Mouse (Mus musculus) heart, embryonic 16.5 days (tissue): ENCODE measurements around the gene Dexi. TPM values are rescaled to one million over a fixed set of nuclear protein-coding genes. Genes with fewer than 3 reads are reported as not detected.

Experiments used
- ATAC-seq: fragments of 200-750 bp; cut with Nextera tagmentation; replicated peaks from 2 replicates; pipeline ENCODE4 v1.8.0; 2017; ENCODE audit warnings: moderate number of reproducible peaks; ENCODE audit not compliant: insufficient read depth, low FRiP score; ENCODE audit errors: extremely low read depth
- H3K27ac ChIP-seq: fragments of 300-500 bp; sonication (generic); 2 replicates; pipeline ENCODE4 v1.5.1; 2014; ENCODE audit warnings: mild to moderate bottlenecking, low read length, control low read depth, moderate library complexity
- H3K27me3 ChIP-seq: fragments of 300-500 bp; sonication (generic); 2 replicates; pipeline ENCODE4 v1.6.1; 2014; ENCODE audit warnings: low read length, mixed read lengths; ENCODE audit not compliant: control insufficient read depth, insufficient read depth
- H3K36me3 ChIP-seq: fragments of 300-500 bp; sonication (generic); 2 replicates; pipeline ENCODE4 v1.6.1; 2014; ENCODE audit not compliant: control insufficient read depth, insufficient read depth
- H3K4me1 ChIP-seq: fragments of 300-500 bp; sonication (generic); 2 replicates; pipeline ENCODE4 v1.6.1; 2014; ENCODE audit warnings: low read length, mixed read lengths; ENCODE audit not compliant: control insufficient read depth, insufficient read depth
- H3K4me2 ChIP-seq: fragments of 300-500 bp; sonication (generic); 2 replicates; pipeline ENCODE4 v1.6.1; 2014; ENCODE audit warnings: low read depth, mild to moderate bottlenecking, control low read depth, low read length
- H3K4me3 ChIP-seq: fragments of 300-500 bp; sonication (generic); 2 replicates; pipeline ENCODE4 v1.5.1; 2014; ENCODE audit warnings: mild to moderate bottlenecking, control low read depth, low read length
- H3K9ac ChIP-seq: fragments of 300-500 bp; sonication (generic); 2 replicates; pipeline ENCODE4 v1.6.1; 2014; ENCODE audit warnings: low read length, control low read depth
- H3K9me3 ChIP-seq: fragments of 300-500 bp; sonication (generic); replicated peaks from 2 replicates; pipeline ENCODE4 v1.6.1; 2016; ENCODE audit warnings: low read length; ENCODE audit not compliant: control insufficient read depth
- WGBS: fragments of 180-500 bp; shearing (Covaris S2); extraction: QIAGEN DNeasy Blood & Tissue Kit; methylation state at CpG from one replicate; pipeline ENCODE4 v1.1.7; 2014; 5-methylcytosine and 5-hydroxymethylcytosine counted together
- polyA plus RNA-seq: library from polyadenylated mRNA; unstranded; fragments of >200 nt; fragmentation: Nextera tagmentation; extraction: Ambion mirVana; gene quantifications from 2 replicates; pipeline ENCODE4 v1.2.1, GENCODE M21; 2015

Dexi gene
- polyA plus RNA-seq, 1 experiment from 2014 or later = 14.0 TPM

DNA sequence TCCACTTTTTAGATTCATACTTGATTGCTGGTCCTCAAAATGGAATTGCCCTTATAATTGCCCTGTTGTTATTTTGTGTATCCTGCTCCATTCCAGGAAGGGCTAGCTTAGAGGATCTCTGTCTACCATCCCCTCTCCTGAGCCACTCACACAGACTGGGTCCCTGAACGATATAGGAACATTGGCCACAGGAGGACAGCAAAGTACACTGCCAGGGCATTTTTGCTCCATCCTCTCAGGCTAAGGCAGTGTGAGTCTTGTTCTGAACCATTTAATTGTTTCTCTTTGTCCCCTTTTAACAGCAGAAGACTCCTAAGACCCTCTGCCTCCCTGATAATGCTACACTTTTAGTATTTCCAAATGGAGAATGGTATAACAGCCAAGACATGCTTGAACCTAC lies 27.9 kb upstream of the Dexi start:
- 73% methylated on average over 1 of the region's 1 CpGs for WGBS
- H3K4me1 ChIP-seq = peaks cover 11% of the 10 kb centered on the region
- H3K9ac ChIP-seq = no peak overlapping the region
- no peak for ATAC-seq
- H3K27ac ChIP-seq = no peak overlapping the region
- H3K27me3 ChIP-seq = no peaks in the 10 kb centered on the region
- peaks cover 10% of the 10 kb centered on the region; the same call in 1 of the 2 replicates for H3K36me3 ChIP-seq
- H3K9me3 ChIP-seq = no peaks in the 10 kb centered on the region
- no peak overlapping the region for H3K4me2 ChIP-seq
- no peak overlapping the region for H3K4me3 ChIP-seq

DNA sequence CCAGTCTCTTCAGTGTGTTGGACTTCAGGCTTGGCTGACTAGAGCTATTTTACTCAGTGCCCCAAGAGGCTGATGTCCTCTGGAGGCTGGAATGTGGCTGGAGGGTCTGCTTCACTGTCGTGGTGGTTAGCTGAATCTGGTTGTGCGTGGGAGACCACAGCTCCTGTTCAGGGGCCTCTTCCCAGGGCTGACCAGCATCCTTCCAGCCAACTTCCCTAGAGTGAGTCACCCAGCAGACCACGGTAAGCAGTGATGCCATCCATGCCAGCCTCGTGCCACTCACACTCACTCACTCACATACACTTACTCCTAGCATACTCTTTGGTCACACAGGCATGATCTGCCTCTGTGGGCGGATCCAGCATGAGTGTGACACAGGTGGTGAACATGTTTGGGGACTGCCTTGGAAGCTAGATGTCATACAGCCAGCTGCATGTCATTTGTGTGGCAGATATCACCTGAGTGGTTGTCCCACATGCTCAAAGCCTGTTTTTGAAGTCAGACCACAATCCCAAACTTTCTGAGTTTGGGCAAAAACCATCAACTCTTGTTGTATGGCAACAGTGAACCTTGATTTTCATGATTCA lies 27.0 kb upstream of the Dexi start:
- no peak overlapping the region for H3K4me2 ChIP-seq
- H3K4me3 ChIP-seq = no peak overlapping the region
- WGBS = 71% methylated on average over 5 of the region's 5 CpGs
- no peak overlapping the region for H3K9ac ChIP-seq
- H3K27ac ChIP-seq = peak overlapping the region; percentile 28; the same call in 1 of the 2 replicates
- H3K4me1 ChIP-seq = peaks cover 17% of the 10 kb centered on the region
- no peak for ATAC-seq
- H3K36me3 ChIP-seq = peaks cover 10% of the 10 kb centered on the region; the same call in 1 of the 2 replicates
- H3K9me3 ChIP-seq = no peaks in the 10 kb centered on the region
- H3K27me3 ChIP-seq = no peaks in the 10 kb centered on the region

DNA sequence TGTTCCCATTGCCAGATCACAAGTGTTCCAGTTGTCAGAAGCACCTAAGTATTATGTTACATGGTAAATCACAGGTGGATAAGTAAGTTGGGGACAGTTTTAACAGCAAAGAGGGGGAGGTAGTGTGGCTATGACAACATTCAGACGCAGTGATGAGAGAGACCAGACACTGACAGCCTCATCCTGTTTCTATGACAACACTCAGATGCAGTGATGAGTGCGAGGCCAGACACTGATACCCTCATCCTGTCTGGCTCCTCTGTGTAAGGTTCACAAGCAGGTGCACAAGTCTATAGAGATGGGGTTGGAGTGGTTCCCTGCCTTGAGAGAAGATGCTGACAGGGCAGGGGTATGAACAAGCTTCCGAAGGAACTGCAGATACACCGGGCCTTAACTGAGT lies 24.3 kb upstream of the Dexi start:
- Histone ChIP-seq H3K4me1 (peaks cover 17% of the 10 kb centered on the region), H3K4me3 (no peak overlapping the region), H3K27ac (no peak overlapping the region), H3K36me3 (0 out of 2 replicates have a peak, but pooled peaks cover 3% of the 10 kb centered on the region), H3K4me2 (no peak overlapping the region), H3K27me3 (no peaks in the 10 kb centered on the region), H3K9me3 (no peaks in the 10 kb centered on the region), H3K9ac (no peak overlapping the region)
- 83% methylated on average over 4 of the region's 4 CpGs for WGBS
- no peak for ATAC-seq

DNA sequence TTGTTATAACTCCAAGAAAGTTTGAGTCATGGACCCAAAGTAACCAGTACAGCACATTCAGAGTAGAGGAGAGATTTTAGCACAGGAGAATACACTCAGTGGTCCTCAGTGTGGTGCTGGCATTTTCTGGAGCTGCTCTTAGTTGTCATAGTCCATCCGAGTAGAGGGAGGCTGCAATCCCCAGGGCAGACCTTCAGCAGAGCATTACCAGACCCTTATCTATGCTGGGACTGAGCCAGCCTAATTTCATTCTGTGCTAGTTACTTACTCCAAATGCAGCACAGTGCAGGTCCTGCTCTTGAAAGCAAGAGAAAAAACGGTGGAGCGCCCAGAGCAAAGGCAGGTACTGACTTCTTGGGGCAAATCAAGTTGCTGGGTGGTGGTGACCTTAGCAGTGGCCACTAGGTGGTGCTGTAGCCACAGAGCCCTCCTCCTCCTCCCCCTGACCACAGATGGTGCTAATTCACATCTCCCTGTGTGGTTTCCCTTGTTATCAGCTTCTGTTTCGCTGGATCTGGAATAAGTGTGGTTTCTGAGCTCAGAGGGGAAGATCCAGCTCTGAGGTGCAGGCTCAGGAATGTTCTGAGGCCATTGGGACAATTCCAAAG lies 22.5 kb upstream of the Dexi start:
- no peaks in the 10 kb centered on the region for H3K9me3 ChIP-seq
- no peak overlapping the region for H3K4me2 ChIP-seq
- H3K9ac ChIP-seq = no peak overlapping the region
- H3K4me3 ChIP-seq = no peak overlapping the region
- WGBS = 25% methylated on average over 4 of the region's 4 CpGs
- peaks cover 30% of the 10 kb centered on the region for H3K4me1 ChIP-seq
- ATAC-seq = peak; percentile 62; the same call in 1 of the 2 replicates
- peaks cover 3% of the 10 kb centered on the region; the same call in 1 of the 2 replicates for H3K36me3 ChIP-seq
- no peak overlapping the region for H3K27ac ChIP-seq
- H3K27me3 ChIP-seq = no peaks in the 10 kb centered on the region

DNA sequence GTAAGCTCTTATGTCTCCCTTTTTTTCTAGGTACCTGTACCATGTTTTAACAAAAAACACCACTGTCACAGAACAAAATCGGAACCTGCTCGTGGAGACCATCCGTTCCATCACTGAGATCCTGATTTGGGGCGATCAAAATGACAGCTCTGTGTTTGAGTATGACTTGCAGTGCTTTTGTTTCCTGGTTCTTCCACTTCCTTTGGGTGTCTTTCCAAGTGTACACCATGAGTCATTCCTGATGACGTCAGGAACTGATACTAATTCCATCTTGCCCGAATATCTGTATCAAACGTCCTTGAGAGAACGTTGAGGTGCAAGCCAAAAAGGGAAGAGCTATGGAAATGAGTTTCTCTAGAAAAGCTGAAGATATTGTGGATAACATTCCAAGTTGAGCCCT lies 17.1 kb upstream of the Dexi start:
- Histone ChIP-seq H3K9ac (no peak overlapping the region), H3K36me3 (peaks cover 6% of the 10 kb centered on the region; the same call in 1 of the 2 replicates), H3K9me3 (no peaks in the 10 kb centered on the region), H3K27me3 (no peaks in the 10 kb centered on the region), H3K4me3 (no peak overlapping the region), H3K4me2 (no peak overlapping the region), H3K4me1 (peaks cover 24% of the 10 kb centered on the region), H3K27ac (no peak overlapping the region)
- 74% methylated on average over 8 of the region's 8 CpGs for WGBS
- ATAC-seq = no peak

DNA sequence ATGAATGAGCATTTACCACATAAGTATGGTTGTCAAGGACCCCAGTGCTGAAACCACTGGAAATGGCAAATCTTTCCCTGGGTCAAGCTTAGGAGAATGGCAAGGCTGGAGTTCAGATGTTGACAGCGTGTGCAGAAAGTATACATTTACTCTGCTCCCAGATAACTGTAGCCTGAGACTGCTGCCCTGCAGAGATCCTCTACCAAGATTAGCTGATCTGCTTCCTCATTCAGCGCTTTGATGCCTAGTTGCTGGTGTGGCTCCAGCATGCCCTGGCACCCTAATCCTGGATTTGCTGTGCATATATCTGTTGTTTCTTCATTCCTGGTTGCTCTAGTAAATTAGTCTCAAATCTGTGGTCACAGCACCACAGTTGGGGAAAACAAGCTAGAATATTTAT lies 11.0 kb upstream of the Dexi start:
- Histone ChIP-seq H3K4me2 (no peak overlapping the region), H3K36me3 (no peaks in the 10 kb centered on the region), H3K9me3 (no peaks in the 10 kb centered on the region), H3K27me3 (no peaks in the 10 kb centered on the region), H3K4me3 (no peak overlapping the region), H3K4me1 (peaks cover 7% of the 10 kb centered on the region; the same call in 1 of the 2 replicates), H3K9ac (no peak overlapping the region), H3K27ac (no peak overlapping the region)
- ATAC-seq = no peak
- WGBS = 72% methylated on average over 2 of the region's 2 CpGs

DNA sequence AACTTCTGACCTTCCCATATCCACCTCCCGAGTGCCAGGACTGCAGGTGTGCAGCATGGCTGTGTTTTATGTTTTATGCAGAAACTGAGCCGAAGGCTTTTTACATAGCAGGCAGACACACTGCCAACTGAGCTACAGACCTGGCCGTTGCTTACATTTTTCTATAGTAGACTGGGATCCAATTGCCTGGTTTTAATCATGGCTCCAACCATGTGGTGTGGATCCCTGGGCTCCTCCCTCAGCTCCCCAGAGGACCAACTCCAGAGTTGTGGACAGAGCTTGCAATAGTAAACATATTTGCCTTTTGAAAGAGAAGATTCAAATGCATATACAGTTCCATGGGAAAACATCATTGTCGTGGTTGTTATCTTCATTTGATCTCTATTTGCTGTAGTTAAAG lies 8.7 kb upstream of the Dexi start:
- WGBS = 78% methylated on average over 4 of the region's 4 CpGs

DNA sequence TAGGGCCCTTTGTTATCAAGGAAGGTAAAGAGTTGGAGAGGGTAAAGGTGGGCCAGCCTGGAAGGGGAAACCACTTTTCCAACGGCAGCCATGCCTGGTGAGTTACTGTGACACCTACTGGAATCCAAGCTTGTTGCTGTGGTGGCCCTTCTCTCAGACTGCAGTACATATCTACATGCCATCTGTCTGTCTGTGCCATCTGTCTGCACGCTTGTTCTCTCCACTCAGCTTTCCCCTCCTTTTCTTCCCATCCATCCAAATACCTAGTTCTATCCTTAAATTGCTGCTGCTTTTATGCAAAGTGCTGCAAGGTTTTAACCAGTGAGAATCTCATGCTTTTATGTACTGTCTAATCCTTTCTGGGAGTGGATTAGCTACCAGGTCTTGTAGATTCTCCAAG lies 6.7 kb upstream of the Dexi start:
- WGBS = 83% methylated on average over 2 of the region's 2 CpGs
- Histone ChIP-seq H3K9ac (no peak overlapping the region), H3K36me3 (no peaks in the 10 kb centered on the region)

More for the DNA sequence above, 8.7 kb upstream of the Dexi start:
- no peak overlapping the region for H3K4me2 ChIP-seq
- H3K27ac ChIP-seq = no peak overlapping the region
- H3K4me3 ChIP-seq = no peak overlapping the region
- H3K9ac ChIP-seq = no peak overlapping the region
- no peaks in the 10 kb centered on the region for H3K36me3 ChIP-seq
- H3K9me3 ChIP-seq = no peaks in the 10 kb centered on the region
- peaks cover 9% of the 10 kb centered on the region for H3K4me1 ChIP-seq
- ATAC-seq = no peak
- H3K27me3 ChIP-seq = no peaks in the 10 kb centered on the region

DNA sequence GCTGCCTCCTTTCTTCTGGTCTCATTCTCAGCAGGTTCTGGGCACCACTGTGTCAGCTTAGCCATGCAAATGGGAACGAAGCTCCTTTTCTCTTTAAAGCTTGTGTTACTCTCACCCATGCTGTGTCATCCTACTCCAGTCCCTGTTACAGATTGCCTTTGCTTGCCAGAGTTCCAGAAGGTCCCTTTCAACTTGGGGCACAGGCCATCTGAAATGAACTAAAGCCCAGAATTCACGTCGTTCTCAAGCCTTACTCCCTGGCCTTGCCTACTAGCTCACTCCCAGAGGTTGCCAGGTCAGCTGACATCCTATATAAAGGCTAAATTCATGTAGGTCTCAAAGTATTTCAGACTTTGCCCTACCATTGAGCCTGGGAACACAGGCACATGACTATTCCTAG lies 6.1 kb upstream of the Dexi start:
- ATAC-seq = no peak
- no peak overlapping the region for H3K4me3 ChIP-seq
- H3K9ac ChIP-seq = no peak overlapping the region
- peaks cover 19% of the 10 kb centered on the region for H3K4me1 ChIP-seq
- H3K27ac ChIP-seq = no peak overlapping the region
- no peaks in the 10 kb centered on the region for H3K27me3 ChIP-seq
- WGBS = 72% methylated on average over 3 of the region's 3 CpGs
- no peaks in the 10 kb centered on the region for H3K36me3 ChIP-seq
- H3K4me2 ChIP-seq = no peak overlapping the region
- H3K9me3 ChIP-seq = no peaks in the 10 kb centered on the region

More for the DNA sequence above, 6.7 kb upstream of the Dexi start:
- no peak overlapping the region for H3K4me2 ChIP-seq
- no peak for ATAC-seq
- no peaks in the 10 kb centered on the region for H3K27me3 ChIP-seq
- no peak overlapping the region for H3K4me3 ChIP-seq
- no peaks in the 10 kb centered on the region for H3K9me3 ChIP-seq
- H3K4me1 ChIP-seq = peaks cover 19% of the 10 kb centered on the region
- H3K27ac ChIP-seq = no peak overlapping the region
